Mouse (Mus musculus): Measurements from ENCODE around the gene Tspan17.
"Not testable (repeated sequence)": the region's sequence is repeated elsewhere in the genome, so short reads cannot be mapped to it uniquely, and the experiment has no call there.

Gene Tspan17

DNA sequence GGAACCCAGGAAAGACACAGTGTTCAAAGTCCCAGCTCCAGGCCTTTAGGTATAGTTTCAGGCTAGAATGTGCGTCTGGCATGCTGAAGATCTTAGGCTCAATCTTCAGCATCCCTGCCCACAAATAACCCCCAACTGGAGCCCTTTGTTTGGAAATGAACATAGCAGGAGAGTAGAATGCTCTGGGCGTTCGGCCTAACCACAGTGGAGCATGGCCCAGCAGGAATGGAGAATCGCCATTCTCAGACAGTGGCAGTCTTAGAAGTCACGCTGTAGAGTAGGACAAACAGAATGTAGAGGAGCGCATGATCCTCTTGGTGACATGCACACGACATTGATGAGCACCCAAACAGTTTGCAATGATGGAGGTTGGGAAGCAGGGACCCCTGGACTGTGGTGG is 28.3 kb upstream of the Tspan17 start:
- no peak for DNase-seq (ENCODE audit: low spot score in 2 of 2)

DNA sequence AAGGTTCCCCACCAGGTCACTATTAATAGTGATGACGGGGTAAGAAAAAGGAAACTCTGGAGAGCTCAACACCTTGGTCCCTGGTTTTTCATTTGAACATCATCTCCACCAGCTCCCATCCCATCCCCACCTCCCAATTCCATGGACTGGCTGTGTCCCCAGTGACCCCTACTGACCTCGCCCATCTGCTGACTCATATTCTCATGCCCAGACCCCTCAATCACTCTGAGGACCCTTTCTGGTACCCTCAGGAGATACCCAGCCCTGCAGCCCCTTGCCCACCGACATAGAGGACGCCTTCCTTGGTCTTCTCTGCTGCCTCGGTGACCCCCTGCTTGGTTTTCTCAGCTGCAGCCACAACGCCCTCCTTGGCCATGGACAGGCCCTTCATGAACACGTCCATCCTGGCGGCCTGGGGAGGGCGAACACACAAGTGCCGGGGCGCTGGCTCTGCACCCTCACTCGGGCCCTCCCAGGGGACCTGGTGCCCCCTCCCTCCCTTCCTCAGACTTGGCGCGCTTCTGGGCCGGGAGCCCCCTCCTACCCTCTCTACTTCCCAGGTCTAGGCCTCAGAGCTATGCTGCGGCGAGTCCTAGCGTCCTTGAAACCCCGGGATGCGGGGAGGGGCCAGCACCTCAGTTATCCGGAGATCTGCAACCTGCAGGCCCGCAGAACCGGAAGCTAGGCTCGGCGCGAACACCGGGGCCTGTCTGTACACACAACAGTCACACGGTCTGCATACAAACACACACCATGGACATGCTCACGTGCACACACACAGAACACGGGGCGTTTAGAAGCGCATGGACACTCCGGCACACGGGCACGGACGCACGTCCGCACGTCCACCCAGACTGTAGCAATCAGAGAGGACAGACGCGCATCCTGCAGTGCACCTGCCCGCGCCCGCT is 23.6 kb upstream of the Tspan17 start:
- DNase-seq (ENCODE audit: low spot score in 2 of 2): peak in 1 of 2 experiments; percentile 47

DNA sequence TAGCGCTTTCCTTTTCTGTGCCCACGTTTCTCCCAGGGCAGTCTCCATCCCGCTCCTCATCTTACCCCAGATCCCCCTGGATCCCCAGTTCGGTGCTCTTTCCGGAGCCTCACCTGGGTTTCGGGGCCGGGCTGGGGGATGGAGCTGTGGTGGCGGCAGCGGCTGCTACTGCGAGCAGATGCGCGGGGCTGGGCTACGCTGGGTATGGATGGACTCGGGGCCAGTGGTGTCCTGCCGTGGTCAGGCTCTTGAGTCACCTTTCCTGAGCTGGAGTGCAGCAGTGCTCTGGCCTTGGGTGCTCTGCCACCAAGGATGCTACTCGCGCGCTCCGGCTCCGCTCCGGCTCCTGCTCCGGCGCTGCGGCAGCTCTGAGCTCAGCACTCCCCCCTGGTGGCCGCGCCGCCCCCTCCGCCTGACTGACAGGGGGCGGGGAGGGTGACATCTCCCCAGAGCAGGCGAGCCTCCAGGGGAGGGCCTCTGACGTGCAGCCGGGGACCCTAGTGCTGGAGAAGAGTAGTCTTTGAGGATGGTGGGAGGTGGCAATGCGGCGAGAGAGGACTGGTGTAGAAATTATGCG is 22.9 kb upstream of the Tspan17 start, which contains the start of gene Sncb:
Gene Sncb, minus strand, starts transcription at position 404 of the 577 bp plus-strand sequence.
- DNase-seq (ENCODE audit: low spot score in 2 of 2): peak in 1 of 2 experiments; percentile 88

DNA sequence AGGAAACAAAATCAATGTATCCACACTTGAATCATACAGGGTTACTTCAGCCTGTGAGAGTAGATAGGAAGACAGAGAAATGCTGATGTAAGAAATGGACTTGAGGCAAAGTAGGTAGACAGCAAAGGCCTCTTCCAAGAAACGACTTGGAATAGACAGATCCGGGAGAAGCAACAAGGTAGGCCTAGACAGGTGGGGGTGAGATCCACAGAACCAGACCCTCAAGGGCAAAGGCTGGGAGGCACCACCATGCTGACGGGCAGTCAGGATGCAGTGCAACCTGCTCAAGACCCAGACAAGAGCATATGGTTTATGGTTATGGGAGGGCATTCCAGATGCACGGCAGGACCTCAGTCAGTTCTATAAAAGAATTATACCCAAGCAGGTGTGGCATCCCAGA is 22.2 kb upstream of the Tspan17 start:
- no peak for DNase-seq (ENCODE audit: low spot score in 2 of 2)

DNA sequence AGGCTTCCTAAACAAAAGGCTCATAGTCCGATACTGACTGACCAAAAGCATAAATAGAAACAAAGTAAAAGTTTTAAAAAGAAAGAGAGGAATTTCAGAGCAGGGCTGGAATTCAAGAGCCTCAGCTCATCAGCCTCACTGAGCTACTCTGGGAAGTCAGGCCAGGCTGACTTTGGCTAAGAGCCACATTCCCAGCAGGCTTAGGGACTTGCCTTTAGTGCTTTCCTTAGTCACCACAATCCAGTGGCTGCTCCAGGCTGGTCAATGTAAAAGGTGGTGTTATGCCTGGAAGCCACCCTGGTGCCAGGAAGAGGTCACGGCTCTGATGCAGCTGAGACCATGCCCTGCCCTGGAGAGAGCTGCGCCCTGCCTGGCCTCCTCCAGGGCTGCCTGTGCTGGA is 8.6 kb upstream of the Tspan17 start:
- peak in 1 of 2 experiments; percentile 71 for DNase-seq (ENCODE audit: low spot score in 2 of 2)

DNA sequence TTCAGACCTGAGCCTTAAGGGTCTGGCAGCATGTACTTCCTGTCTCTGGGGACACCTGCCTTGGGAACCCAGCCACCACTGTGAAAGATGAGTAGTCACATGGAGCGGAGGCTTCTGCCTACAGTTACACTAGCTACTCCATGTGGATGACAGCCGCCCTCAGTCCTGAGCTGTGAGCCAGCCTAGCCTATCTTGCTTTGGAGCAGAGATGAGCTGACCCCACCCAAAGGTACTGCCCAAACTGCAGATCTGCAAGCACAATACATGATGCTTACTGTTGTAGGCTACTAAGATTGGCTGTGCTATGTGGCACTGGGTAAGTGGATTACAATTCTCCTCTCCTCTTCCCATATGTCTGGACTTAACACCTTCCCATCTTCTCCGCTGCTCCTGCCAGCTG is 8.1 kb upstream of the Tspan17 start:
- DNase-seq (ENCODE audit: low spot score in 2 of 2): peak in 1 of 2 experiments; percentile 57

DNA sequence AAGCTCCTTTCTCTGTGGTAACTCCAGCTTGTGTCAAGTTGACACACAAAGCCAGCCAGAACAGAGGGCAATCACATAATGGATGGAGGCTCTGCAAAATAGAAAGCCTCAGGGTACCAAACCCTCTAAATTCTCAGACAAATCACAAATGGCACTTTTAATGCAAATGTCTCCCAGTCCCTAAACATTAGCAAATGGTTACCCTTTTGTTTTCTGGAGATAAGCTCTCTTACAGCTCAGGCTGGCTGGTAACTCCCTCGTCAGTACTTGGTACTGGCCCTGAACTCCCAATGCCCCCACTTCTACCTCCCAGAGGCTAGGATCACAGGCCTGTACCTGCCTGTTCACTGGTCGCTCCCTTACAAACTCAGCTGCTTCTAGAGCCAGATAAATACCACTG is 5.9 kb upstream of the Tspan17 start:
- DNase-seq (ENCODE audit: low spot score in 2 of 2): no peak

DNA sequence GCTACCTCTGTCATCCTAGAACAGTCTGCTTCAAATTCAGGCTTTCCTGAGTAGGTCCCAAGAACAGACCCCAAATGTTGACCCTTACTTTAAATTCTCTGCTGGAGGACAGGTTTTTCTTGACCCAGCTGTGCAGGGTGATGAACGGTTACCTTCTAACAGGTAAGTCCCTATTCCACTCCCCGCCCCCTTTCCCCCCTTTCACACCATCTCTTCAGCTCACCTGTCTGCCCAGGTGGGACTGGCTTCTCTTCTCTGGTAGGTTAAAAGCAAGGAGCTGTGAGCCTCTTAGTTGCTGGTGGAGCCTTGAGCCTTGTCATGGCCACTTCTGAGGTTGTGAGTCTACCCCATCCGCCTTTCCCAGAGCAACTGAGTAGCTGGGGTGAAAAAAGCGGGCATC is 5.5 kb upstream of the Tspan17 start, which contains the start of gene Eif4e1b:
Gene Eif4e1b, plus strand, starts transcription at position 301 of the 400 bp plus-strand sequence.
- no peak for DNase-seq (ENCODE audit: low spot score in 2 of 2)

DNA sequence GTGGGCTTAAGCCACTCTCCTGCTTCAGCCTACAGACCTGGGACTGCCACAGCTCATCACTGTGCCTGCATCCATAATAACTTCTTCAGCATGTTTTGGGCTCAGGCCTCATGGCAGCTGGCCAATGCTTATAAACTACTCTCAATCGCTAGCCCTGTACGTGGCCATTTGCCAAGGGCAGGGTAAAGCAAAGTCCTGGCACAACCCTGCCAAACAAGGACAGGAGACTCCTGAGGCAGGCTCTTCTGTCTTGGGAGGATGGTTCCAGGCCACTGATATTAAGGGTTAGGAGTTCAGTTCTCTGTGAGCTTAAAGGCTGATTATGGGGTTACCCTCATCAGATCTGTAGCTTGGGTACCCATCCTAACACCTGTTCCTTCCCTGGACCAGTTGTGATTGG is 1.6 kb upstream of the Tspan17 start:
- not testable (repeated sequence) for DNase-seq (ENCODE audit: low spot score in 2 of 2)

DNA sequence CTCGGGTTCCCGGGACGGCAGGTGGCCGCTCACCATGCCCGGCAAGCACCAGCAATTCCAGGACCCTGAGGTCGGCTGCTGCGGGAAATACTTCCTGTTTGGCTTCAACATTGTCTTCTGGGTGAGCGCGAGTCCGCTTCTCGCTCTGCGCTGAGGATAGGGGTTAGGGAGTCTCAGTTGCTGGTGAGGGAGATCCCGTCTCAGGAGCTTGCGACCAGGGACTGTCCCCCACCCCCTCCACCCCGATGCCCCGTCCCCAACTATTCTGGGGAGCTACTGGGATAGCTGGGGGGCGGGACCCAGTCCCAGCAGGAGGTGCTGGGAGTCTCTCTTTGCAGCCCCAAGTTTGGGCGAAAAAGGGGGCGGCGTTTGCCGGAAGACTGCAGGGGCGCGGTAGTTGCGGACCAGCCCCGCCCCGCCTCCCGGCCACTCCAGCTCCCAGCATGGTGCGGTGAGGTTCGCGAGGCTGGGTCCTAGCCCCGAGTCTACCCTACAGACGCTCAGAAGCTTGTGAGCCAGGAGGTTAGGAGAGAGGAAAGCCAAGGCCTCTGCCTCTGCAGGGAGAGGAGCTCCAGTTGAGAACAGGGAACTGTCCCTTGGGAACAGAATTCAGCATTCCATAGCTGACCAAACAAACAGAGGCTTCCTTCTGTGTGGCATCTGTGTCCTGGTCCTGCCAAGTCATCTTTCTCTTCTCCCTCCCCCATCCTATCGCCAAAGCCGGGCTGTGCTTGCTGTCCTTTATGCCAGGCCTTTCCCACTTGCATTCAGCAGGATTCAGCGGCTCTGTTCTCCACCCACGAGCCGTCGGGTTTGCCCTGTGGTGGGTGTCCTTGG is 602 bp downstream of the Tspan17 start:
- DNase-seq (ENCODE audit: low spot score in 2 of 2): peak in 1 of 2 experiments; percentile 69

DNA sequence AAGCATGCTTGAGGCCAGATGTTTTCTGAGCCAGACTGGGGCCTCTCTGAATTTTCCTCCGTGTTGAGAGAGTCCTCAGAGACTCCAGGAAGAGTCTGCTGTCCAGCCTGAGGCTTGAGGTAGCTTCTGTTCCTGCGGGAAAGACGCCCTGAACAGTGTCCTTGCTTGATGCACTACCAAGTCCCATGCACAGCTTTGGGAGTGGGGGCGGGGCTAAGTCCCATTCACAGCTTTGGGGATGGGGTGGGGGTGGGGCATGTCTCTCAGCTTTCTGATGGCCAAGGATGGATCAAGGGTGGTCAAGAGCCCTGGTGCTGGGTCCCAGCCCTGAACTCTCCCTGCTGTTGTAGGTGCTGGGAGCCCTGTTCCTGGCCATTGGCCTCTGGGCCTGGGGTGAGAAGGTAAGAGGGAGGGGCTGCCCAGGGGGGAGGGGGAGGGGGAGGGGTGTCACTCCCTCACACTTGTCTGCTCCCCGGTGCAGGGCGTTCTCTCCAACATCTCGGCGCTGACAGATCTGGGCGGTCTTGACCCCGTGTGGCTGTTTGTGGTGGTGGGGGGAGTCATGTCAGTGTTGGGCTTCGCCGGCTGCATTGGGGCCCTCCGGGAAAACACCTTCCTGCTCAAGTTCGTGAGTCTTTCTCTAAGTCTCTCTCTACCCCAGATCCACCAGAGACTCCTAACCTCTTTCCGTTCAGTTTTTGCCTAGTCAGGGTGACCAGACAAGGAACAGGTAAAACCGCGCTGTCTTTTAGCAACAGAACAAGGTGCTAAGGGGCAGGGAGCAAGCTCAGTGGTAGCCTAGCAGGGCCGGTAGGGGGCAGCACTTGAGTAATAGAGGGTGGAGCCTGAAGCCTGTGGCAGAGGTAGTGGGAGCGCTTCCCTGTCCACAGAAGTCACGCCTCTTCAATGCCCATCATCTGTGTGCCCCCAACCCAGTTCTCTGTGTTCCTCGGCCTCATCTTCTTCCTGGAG is 3.4 kb downstream of the Tspan17 start:
- no peak for DNase-seq (ENCODE audit: low spot score in 2 of 2)

DNA sequence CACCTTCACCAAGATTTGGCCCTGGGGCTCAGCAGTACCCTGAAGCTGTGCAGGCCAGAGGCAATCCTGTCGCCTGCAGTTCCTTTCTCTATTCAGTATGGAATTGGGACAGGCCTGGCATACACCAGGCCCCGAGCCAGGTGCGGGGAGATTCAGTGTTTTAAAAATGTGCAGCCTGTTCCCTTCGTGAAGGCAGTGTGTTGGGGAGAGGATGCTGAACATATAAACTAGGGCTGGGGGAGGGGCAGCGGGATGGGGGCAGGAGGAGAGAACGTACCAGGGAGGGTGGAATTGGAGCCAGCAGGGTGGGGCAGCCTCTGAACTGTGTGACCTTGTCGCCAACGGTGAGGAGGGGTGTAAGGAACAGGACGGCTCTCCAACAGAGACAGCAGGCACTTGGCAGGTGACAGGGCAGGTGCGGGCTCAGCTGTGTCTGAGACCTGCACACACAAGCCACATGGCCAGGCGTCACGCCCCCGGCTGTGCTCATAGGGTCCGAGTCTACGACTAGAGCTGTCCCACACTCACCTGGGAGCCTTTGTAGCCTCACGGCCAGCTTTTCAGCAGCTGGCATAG is 4.9 kb downstream of the Tspan17 start:
- DNase-seq (ENCODE audit: low spot score in 2 of 2): peak in 1 of 2 experiments; percentile 67

DNA sequence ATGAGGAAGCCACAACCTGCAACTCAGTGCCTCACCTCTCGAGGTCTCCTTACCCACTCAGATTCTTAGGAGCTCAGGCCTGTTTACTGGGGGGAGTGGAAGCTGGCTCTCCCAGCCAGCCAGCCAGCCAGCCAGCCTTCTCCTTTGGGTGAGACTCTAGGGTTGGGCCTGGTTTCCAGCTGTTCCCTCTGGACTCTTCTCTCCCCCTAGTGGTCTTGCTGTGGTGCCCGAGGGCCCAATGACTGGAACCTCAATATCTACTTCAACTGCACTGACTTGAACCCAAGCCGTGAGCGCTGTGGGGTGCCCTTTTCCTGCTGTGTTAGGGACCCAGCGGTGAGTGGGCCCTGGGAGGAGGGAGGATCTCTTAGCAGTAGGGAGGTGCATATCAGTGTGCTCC is 5.7 kb downstream of the Tspan17 start:
- DNase-seq (ENCODE audit: low spot score in 2 of 2): no peak

DNA sequence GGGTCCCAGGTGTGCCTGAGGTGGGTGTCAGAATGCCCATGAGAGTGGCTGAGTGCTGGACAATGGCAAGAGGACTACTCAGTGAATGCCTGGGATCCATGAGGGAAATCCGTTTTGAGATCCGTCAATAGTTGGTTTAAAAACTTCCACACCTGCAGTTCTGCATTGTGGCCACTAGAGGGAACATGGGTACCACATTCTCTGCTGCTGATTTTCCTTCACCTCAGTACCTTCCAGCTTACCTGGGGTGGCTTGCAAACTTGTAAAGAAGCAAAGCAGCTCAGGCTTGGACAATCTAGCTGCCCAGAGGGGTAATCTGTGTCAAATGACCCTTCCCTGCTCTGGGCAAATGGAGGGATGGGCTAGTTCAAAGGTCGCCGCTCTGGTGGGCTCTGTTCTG is 8.2 kb downstream of the Tspan17 start:
- peak in 1 of 2 experiments; percentile 69 for DNase-seq (ENCODE audit: low spot score in 2 of 2)

DNA sequence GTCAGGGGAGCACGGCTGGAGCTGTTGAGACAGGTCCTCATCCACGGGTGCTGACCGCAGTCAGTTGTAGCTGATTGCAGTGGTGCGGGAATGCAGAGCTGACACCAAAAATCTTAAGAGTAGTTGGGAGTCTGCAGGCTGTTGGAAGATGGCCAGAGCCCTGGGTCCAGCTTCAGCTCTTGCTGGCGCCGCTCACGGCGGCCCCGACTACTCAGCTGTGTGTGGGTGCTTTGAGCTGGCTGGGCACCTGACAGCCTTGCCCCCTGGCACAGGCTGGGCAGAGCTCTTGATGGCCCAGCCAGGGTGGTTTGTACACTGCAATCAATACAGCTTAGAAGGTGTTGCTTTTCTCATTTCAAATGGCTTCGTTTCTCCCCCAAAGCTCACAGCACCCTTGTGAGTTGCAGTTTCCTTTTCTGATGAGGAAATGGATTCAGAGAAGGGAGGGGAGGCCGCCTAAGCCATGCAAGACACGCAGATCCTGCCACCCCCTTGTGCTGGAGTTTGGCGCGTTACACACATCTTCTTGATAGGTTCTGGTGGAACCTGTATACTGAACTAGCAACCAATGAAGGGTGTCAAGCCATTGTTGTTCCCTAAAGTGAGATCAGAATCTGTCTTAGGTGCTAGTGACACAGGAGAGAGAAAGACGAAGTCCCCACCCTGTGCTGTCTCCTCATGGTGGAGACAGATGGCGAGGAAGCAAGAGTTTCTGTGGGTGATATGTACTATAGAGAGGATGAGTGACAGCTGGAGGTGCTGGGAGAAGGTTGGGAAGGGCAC is 8.9 kb downstream of the Tspan17 start:
- DNase-seq (ENCODE audit: low spot score in 2 of 2): peak in 1 of 2 experiments; percentile 66

DNA sequence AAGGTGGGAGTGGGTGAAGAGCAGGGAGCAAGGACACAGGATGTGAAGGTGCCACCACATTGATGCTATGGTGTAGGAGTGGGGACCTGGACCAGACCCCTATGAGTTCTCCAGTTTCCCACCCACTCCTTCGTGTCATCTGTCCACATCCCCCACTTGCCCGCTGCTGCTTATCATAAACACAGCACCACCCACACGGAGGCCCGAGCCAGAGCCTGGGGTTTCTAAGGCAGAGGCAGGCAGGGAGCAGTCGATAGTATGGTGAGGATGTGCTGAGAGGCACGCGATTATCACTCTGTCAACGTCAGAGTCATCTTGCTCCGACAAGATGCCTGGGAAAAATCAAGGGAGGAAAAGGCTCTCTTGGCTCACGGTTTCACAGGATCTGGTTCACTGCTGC is 9.6 kb downstream of the Tspan17 start:
- peak in 1 of 2 experiments; percentile 83 for DNase-seq (ENCODE audit: low spot score in 2 of 2)

DNA sequence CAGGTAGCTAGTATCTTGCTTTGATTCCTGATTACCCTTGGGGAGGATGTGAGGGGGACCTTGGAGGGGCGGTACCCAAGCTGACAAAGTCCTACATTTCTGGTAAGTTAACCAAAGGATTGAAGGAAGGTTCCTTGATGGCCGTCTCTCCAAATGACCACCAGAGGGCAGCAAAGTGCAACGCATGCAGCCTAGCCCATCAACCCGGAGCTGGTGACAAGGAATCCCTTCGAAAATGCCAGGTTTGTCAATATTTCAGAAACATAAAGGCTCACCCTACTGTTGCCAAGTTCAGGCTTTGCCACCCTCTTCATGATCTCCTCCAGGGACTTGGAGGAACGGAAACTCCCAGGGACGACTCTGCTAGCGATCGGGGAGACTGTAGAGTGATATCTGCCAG is 10.5 kb downstream of the Tspan17 start:
- peak in 1 of 2 experiments; percentile 90 for DNase-seq (ENCODE audit: low spot score in 2 of 2)

DNA sequence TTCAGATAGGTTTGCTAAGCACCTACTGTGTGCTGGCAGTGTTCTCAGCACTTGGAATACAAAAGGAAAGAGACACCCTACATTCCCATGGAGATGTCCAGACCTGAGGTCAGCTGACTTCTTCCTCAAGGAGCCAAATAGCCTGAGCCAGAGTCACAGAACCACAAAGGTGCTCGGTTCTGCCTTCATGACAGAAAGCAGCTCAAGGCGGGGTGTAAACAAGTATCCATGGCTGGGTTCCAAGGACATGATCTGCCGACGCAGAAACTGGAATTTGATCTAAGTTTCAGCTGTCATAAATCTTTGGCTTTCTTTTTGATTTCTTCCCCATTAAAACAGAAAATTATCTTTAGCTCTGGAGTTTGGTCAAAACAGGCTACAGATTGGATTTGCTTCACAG is 11.0 kb downstream of the Tspan17 start:
- no peak for DNase-seq (ENCODE audit: low spot score in 2 of 2)

DNA sequence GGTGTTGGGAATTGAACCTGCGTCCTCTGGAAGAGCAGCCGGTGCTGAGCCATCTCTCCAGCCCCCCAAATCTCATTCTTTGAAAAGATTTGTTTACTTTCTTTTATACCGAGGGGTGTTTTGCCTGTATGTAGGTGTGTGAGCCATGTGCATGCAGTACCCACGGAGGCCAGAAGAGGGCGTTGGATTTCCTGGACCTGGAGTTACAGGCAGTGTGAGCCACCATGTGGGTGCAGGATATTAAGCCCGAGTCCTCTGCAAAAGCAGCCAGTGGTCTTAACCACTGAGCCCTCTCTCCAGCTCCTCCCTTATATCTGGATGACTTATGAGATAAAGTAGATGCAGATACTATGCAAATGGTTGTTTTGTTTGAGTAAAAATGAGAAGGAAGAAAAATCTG is 13.8 kb downstream of the Tspan17 start:
- no peak for DNase-seq (ENCODE audit: low spot score in 2 of 2)

Data from left cerebral cortex, adult 9 months (tissue).